8 mouse cellular contexts compared by ENCODE assay signal in genomic region chr17:29796787-29797186, GRCm38 (mm10).
A peak's percentile ranks its signal among the peaks of the same experiment; 100 is the strongest.
DNase-seq lines count a peak whose midpoint lies in the region; ATAC-seq and TF ChIP-seq lines count a peak whose summit lies in the region.
"Had no signal": no experiment of that assay in that cellular context is flagged by ENCODE, and none has a peak within 500 bp of the region (broad histone marks: within the 10 kb centered on the region; RNA-seq: fewer than 3 reads in every experiment).

No protein-coding gene starts in this region.

- H3K9ac ChIP-seq in stomach, postnatal 0 days (ENCODE audit: low read length): no peak overlapping the region
- H3K9ac ChIP-seq: neural tube, embryonic 12.5 days had no signal

- H3K4me3 ChIP-seq in kidney, adult 2 months (ENCODE audit: insufficient read depth, low read depth, low read length): no peak overlapping the region
- H3K4me3 ChIP-seq in thymus, adult 2 months (ENCODE audit: control insufficient read depth, insufficient read depth, low read length): no peak overlapping the region
- H3K4me3 ChIP-seq in embryonic facial prominence, embryonic 10.5 days: no peak overlapping the region
- H3K4me3 ChIP-seq in stomach, postnatal 0 days (ENCODE audit: low read depth, low read length): no peak overlapping the region
- H3K4me3 ChIP-seq: neural tube, embryonic 12.5 days had no signal

- no peaks in the 10 kb centered on the region for H3K27me3 ChIP-seq in kidney, adult 2 months (replicated peaks; ENCODE audit: control insufficient read depth, insufficient read depth, low read length)
- H3K27me3 ChIP-seq in thymus, adult 2 months (ENCODE audit: control insufficient read depth, insufficient read depth, low read length): no peaks in the 10 kb centered on the region
- peaks cover 44% of the 10 kb centered on the region for H3K27me3 ChIP-seq in embryonic facial prominence, embryonic 10.5 days (replicated peaks; ENCODE audit: low read depth, poor library complexity, severe bottlenecking)
- no peaks in the 10 kb centered on the region for H3K27me3 ChIP-seq in stomach, postnatal 0 days (ENCODE audit: control insufficient read depth, insufficient read depth, low read length)

- no peaks in the 10 kb centered on the region for H3K36me3 ChIP-seq in kidney, adult 2 months (ENCODE audit: control insufficient read depth, insufficient read depth, low read length)
- H3K36me3 ChIP-seq in thymus, adult 2 months (ENCODE audit: control insufficient read depth, insufficient read depth, low read length): no peaks in the 10 kb centered on the region
- no peaks in the 10 kb centered on the region for H3K36me3 ChIP-seq in embryonic facial prominence, embryonic 10.5 days (replicated peaks)
- no peaks in the 10 kb centered on the region for H3K36me3 ChIP-seq in stomach, postnatal 0 days (ENCODE audit: control insufficient read depth, insufficient read depth, low read length)
- H3K36me3 ChIP-seq: neural tube, embryonic 12.5 days had no signal

- WGBS in kidney, adult 2 months: 34% methylated on average over 9 of the region's 9 CpGs
- 28% methylated on average over 9 of the region's 9 CpGs for WGBS in thymus, adult 2 months
- 53% methylated on average over 9 of the region's 9 CpGs for WGBS in embryonic facial prominence, embryonic 10.5 days
- WGBS in stomach, postnatal 0 days: 32% methylated on average over 9 of the region's 9 CpGs

- H3K9me3 ChIP-seq in embryonic facial prominence, embryonic 10.5 days: no peaks in the 10 kb centered on the region
- H3K9me3 ChIP-seq in stomach, postnatal 0 days (ENCODE audit: control insufficient read depth, low read length): no peaks in the 10 kb centered on the region
- H3K9me3 ChIP-seq: neural tube, embryonic 12.5 days had no signal

- no peak for TF ChIP-seq POLR2A in kidney, adult 2 months (IDR thresholded peaks at IDR 0.05; ENCODE audit: low read depth, low read length)
- no peak for TF ChIP-seq POLR2A in thymus, adult 2 months (IDR thresholded peaks at IDR 0.05; ENCODE audit: control insufficient read depth, extremely low read depth, insufficient read depth, low read length, poor library complexity)

- TF ChIP-seq CTCF in kidney, adult 2 months (conservative IDR thresholded peaks at IDR 0.05; ENCODE audit: insufficient read depth, insufficient read length, low read depth, low read length): peak; percentile 35; the same call in 1 of the 2 replicates
- peak; percentile 68; the same call in 1 of the 2 replicates for TF ChIP-seq CTCF in thymus, adult 2 months (IDR thresholded peaks at IDR 0.05; ENCODE audit: borderline replicate concordance, control insufficient read depth, extremely low read depth, insufficient read depth, low read length, poor library complexity)
- TF ChIP-seq CTCF in stomach, postnatal 0 days (IDR thresholded peaks at IDR 0.05; ENCODE audit: low read depth): peak; percentile 55

- H3K27ac ChIP-seq in kidney, adult 2 months (ENCODE audit: insufficient read depth, low read depth, low read length): no peak overlapping the region
- no peak overlapping the region for H3K27ac ChIP-seq in thymus, adult 2 months (ENCODE audit: control insufficient read depth, insufficient read depth, low read length)
- H3K27ac ChIP-seq in embryonic facial prominence, embryonic 10.5 days (replicated peaks): 0 out of 2 replicates have a peak overlapping the region, but pooled peaks have one; percentile 54
- no peak overlapping the region for H3K27ac ChIP-seq in stomach, postnatal 0 days (replicated peaks)
- H3K27ac ChIP-seq: neural tube, embryonic 12.5 days had no signal

- no peak for DNase-seq in kidney, adult 2 months
- no peak for DNase-seq in kidney, postnatal 14 days
- DNase-seq in thymus, adult 2 months: no peak
- DNase-seq in thymus, postnatal 0 days (ENCODE audit: low spot score): no peak
- DNase-seq in embryonic facial prominence, embryonic 10.5 days (ENCODE audit: low spot score): no peak
- DNase-seq in stomach, postnatal 0 days (ENCODE audit: low spot score): peak; percentile 23
- no peak for DNase-seq in left cerebral cortex, postnatal 25 days (ENCODE audit: low spot score in 2 of 2)

- TF ChIP-seq EP300 in stomach, postnatal 0 days (optimal IDR thresholded peaks at IDR 0.05): no peak

- H3K4me2 ChIP-seq in stomach, postnatal 0 days (replicated peaks; ENCODE audit: low read depth): no peak overlapping the region
- H3K4me2 ChIP-seq: neural tube, embryonic 12.5 days had no signal

- intact Hi-C loops in left cerebral cortex, postnatal 25 days (cut with DNase I): loop anchor here (2.0 kb wide), 1 partner anchor 86 kb away; no protein-coding TSS in a partner anchor

- no peak for ATAC-seq in stomach, postnatal 0 days (ENCODE audit: low FRiP score, low TSS enrichment)

- no peaks in the 10 kb centered on the region for H3K4me1 ChIP-seq in kidney, adult 2 months (ENCODE audit: control insufficient read depth, insufficient read depth, low read length)
- peaks cover 15% of the 10 kb centered on the region for H3K4me1 ChIP-seq in thymus, adult 2 months (replicated peaks; ENCODE audit: control insufficient read depth, insufficient read depth, low read length)
- peaks cover 53% of the 10 kb centered on the region for H3K4me1 ChIP-seq in embryonic facial prominence, embryonic 10.5 days
- no peaks in the 10 kb centered on the region for H3K4me1 ChIP-seq in stomach, postnatal 0 days (replicated peaks; ENCODE audit: control insufficient read depth, insufficient read depth)
